Mouse (Mus musculus): ENCODE data around the gene AY074887. TPM values are rescaled to one million over a fixed set of nuclear protein-coding genes. Genes with fewer than 3 reads are reported as not detected.

Gene AY074887
- 0.16 TPM in 1 of 2 replicates, not detected in the other for polyA plus RNA-seq (2012; rRNA removed)

GRCm38 (mm10) chr9:54950575-54951321, at the start of gene AY074887, which contains the start of gene Psma4:
AY074887 (minus strand) TSS chr9:54950998.
Psma4 (plus strand) TSS chr9:54950790.
- under 1% methylated on average over 65 of the region's 65 CpGs for WGBS
- H3K36me3 ChIP-seq (ENCODE audit: control insufficient read depth, insufficient read depth, low read length), result peaks cover 21% of the 10 kb centered on the region
- H3K4me3 ChIP-seq (ENCODE audit: extremely low read depth, insufficient read depth, insufficient read length), result peak within 1 kb of the TSS; percentile 84
- peak within 1 kb of the TSS; percentile 88 for H3K27ac ChIP-seq (ENCODE audit: insufficient read depth, low read length)
- TF ChIP-seq POLR2A (IDR thresholded peaks at IDR 0.05; ENCODE audit: low read depth, low read length) (peak; percentile 53), CTCF (IDR thresholded peaks at IDR 0.05; ENCODE audit: extremely low read depth, insufficient read depth, insufficient read length, insufficient replicate concordance) (no peak)
- H3K4me1 ChIP-seq (ENCODE audit: control insufficient read depth, insufficient read depth, insufficient read length), result 0 out of 2 replicates have a peak, but pooled peaks cover 2% of the 10 kb centered on the region
- no peaks in the 10 kb centered on the region for H3K27me3 ChIP-seq (ENCODE audit: control insufficient read depth, insufficient read depth, low read length)
- peak; percentile 88 to 90 for DNase-seq (ENCODE audit: low read depth in 1 of 2, low spot score in 2 of 2)

- H3K4me3 ChIP-seq (ENCODE audit: extremely low read depth, insufficient read depth, insufficient read length), result no peak overlapping the region
- WGBS, result 72% methylated on average over 3 of the region's 3 CpGs
- H3K36me3 ChIP-seq (ENCODE audit: control insufficient read depth, insufficient read depth, low read length), result no peaks in the 10 kb centered on the region
- no peak overlapping the region for H3K27ac ChIP-seq (ENCODE audit: insufficient read depth, low read length)
- 0 out of 2 replicates have a peak, but pooled peaks cover 2% of the 10 kb centered on the region for H3K27me3 ChIP-seq (ENCODE audit: control insufficient read depth, insufficient read depth, low read length)
- no peak for TF ChIP-seq CTCF (IDR thresholded peaks at IDR 0.05; ENCODE audit: extremely low read depth, insufficient read depth, insufficient read length, insufficient replicate concordance)
- no peaks in the 10 kb centered on the region for H3K4me1 ChIP-seq (ENCODE audit: control insufficient read depth, insufficient read depth, insufficient read length)
- DNase-seq (ENCODE audit: low read depth in 1 of 2, low spot score in 2 of 2), result no peak
Observed at GRCm38 (mm10) chr9:54995645-54996044, 44.8 kb upstream of the AY074887 start.

- Histone ChIP-seq H3K4me3 (ENCODE audit: extremely low read depth, insufficient read depth, insufficient read length) (no peak overlapping the region), H3K4me1 (ENCODE audit: control insufficient read depth, insufficient read depth, insufficient read length) (no peaks in the 10 kb centered on the region), H3K27me3 (ENCODE audit: control insufficient read depth, insufficient read depth, low read length) (0 out of 2 replicates have a peak, but pooled peaks cover 2% of the 10 kb centered on the region), H3K36me3 (ENCODE audit: control insufficient read depth, insufficient read depth, low read length) (no peaks in the 10 kb centered on the region), H3K27ac (ENCODE audit: insufficient read depth, low read length) (no peak overlapping the region)
- WGBS, result 56% methylated on average over 3 of the region's 3 CpGs
- DNase-seq (ENCODE audit: low read depth in 1 of 2, low spot score in 2 of 2), result no peak
- no peak for TF ChIP-seq CTCF (IDR thresholded peaks at IDR 0.05; ENCODE audit: extremely low read depth, insufficient read depth, insufficient read length, insufficient replicate concordance)
Observed at GRCm38 (mm10) chr9:54994381-54994780, 43.6 kb upstream of the AY074887 start.

- H3K27me3 ChIP-seq (ENCODE audit: control insufficient read depth, insufficient read depth, low read length), result 0 out of 2 replicates have a peak, but pooled peaks cover 2% of the 10 kb centered on the region
- H3K27ac ChIP-seq (ENCODE audit: insufficient read depth, low read length), result no peak overlapping the region
- WGBS, result 75% methylated on average over 3 of the region's 3 CpGs
- DNase-seq (ENCODE audit: low read depth in 1 of 2, low spot score in 2 of 2), result no peak
- no peaks in the 10 kb centered on the region for H3K36me3 ChIP-seq (ENCODE audit: control insufficient read depth, insufficient read depth, low read length)
- TF ChIP-seq POLR2A (IDR thresholded peaks at IDR 0.05; ENCODE audit: low read depth, low read length), result no peak
- no peak for TF ChIP-seq CTCF (IDR thresholded peaks at IDR 0.05; ENCODE audit: extremely low read depth, insufficient read depth, insufficient read length, insufficient replicate concordance)
- H3K4me1 ChIP-seq (ENCODE audit: control insufficient read depth, insufficient read depth, insufficient read length), result no peaks in the 10 kb centered on the region
- no peak overlapping the region for H3K4me3 ChIP-seq (ENCODE audit: extremely low read depth, insufficient read depth, insufficient read length)
Observed at GRCm38 (mm10) chr9:54990362-54990761, 39.6 kb upstream of the AY074887 start.

- TF ChIP-seq POLR2A (IDR thresholded peaks at IDR 0.05; ENCODE audit: low read depth, low read length) (no peak), CTCF (IDR thresholded peaks at IDR 0.05; ENCODE audit: extremely low read depth, insufficient read depth, insufficient read length, insufficient replicate concordance) (no peak)
- WGBS, result 26% methylated on average over 7 of the region's 7 CpGs
- Histone ChIP-seq H3K27me3 (ENCODE audit: control insufficient read depth, insufficient read depth, low read length) (peaks cover 14% of the 10 kb centered on the region), H3K4me1 (ENCODE audit: control insufficient read depth, insufficient read depth, insufficient read length) (peaks cover 3% of the 10 kb centered on the region; the same call in 1 of the 2 replicates), H3K27ac (ENCODE audit: insufficient read depth, low read length) (no peak overlapping the region), H3K4me3 (ENCODE audit: extremely low read depth, insufficient read depth, insufficient read length) (no peak overlapping the region), H3K36me3 (ENCODE audit: control insufficient read depth, insufficient read depth, low read length) (no peaks in the 10 kb centered on the region)
- DNase-seq (ENCODE audit: low read depth in 1 of 2, low spot score in 2 of 2), result no peak
Observed at GRCm38 (mm10) chr9:54982401-54982800, 31.6 kb upstream of the AY074887 start.

- Histone ChIP-seq H3K27me3 (ENCODE audit: control insufficient read depth, insufficient read depth, low read length) (peaks cover 14% of the 10 kb centered on the region), H3K27ac (ENCODE audit: insufficient read depth, low read length) (no peak overlapping the region), H3K4me1 (ENCODE audit: control insufficient read depth, insufficient read depth, insufficient read length) (peaks cover 3% of the 10 kb centered on the region; the same call in 1 of the 2 replicates), H3K4me3 (ENCODE audit: extremely low read depth, insufficient read depth, insufficient read length) (peak overlapping the region; percentile 54; the same call in 1 of the 2 replicates), H3K36me3 (ENCODE audit: control insufficient read depth, insufficient read depth, low read length) (no peaks in the 10 kb centered on the region)
- no peak for TF ChIP-seq CTCF (IDR thresholded peaks at IDR 0.05; ENCODE audit: extremely low read depth, insufficient read depth, insufficient read length, insufficient replicate concordance)
- TF ChIP-seq POLR2A (IDR thresholded peaks at IDR 0.05; ENCODE audit: low read depth, low read length), result no peak
- WGBS, result 2% methylated on average over 84 of the region's 85 CpGs
- DNase-seq (ENCODE audit: low read depth in 1 of 2, low spot score in 2 of 2), result no peak
Observed at GRCm38 (mm10) chr9:54981291-54982191, 30.7 kb upstream of the AY074887 start.
